Mouse (Mus musculus): ENCODE data around the gene 2210407C18Rik. TPM values are rescaled to one million over a fixed set of nuclear protein-coding genes. Genes with fewer than 3 reads are reported as not detected.

The 2210407C18Rik gene
- total and polyA plus RNA-seq, 3 experiments = not detected

DNA sequence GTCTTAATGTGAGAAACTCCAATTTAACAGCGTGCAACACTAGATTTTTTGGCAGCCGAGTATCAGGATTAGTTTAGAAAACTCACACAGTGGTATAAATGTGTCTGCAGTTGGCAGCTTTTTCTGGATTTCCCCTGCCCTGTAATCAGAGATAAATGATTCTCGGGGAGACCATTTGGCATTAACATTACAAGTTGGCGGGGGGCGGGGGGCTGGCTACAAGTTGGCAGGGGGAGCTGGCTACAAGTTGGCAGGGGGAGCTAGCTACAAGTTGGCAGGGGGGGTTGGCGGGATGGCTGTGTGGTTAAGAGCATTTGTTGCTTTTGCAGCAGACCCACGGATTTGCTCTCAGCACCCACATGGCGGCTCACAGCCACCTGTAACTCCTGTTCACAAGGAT, 37.2 kb downstream of the 2210407C18Rik start:
- H3K9me3 ChIP-seq (replicated peaks; ENCODE audit: low read length) = no peaks in the 10 kb centered on the region
- no peak overlapping the region for H3K4me2 ChIP-seq (ENCODE audit: insufficient read depth, low read depth, poor library complexity, severe bottlenecking)
- DNase-seq (ENCODE audit: extremely low read depth) = no peak
- H3K36me3 ChIP-seq (replicated peaks in 1 of 2; ENCODE audit: control insufficient read depth in 1 of 2, insufficient read depth in 1 of 2, low read length in 1 of 2) = no peaks in the 10 kb centered on the region
- H3K4me1 ChIP-seq (ENCODE audit: control insufficient read depth in 1 of 2, insufficient read depth in 2 of 2) = no peaks in the 10 kb centered on the region
- in situ Hi-C loops (cut with MboI; ENCODE audit: low pct_ligation_motif_present, low pct_unique_long_range_greater_than_20kb, low sequenced_read_pairs) (no loop called here), dilution Hi-C loops (cut with MboI; ENCODE audit: extremely low pct_ligation_motif_present, extremely low pct_unique_long_range_greater_than_20kb, low sequenced_read_pairs) (no loop called here)
- H3K27ac ChIP-seq (ENCODE audit: insufficient read depth, low read depth) = no peak overlapping the region
- peaks cover 72% of the 10 kb centered on the region for H3K27me3 ChIP-seq (replicated peaks)
- no peak overlapping the region for H3K4me3 ChIP-seq (replicated peaks in 1 of 3; ENCODE audit: low read depth in 2 of 3, low read length in 2 of 3, poor library complexity in 1 of 3)
- TF ChIP-seq MXI1 (IDR thresholded peaks at IDR 0.05; ENCODE audit: low read depth, low read length) (no peak), UBTF (IDR thresholded peaks at IDR 0.05; ENCODE audit: low read depth, low read length) (no peak), ZNF384 (IDR thresholded peaks at IDR 0.05; ENCODE audit: low read depth, low read length) (no peak), TCF12 (IDR thresholded peaks at IDR 0.05; ENCODE audit: low read depth, low read length) (no peak), PAX5 (IDR thresholded peaks at IDR 0.05; ENCODE audit: low read length) (no peak), MAFK (IDR thresholded peaks at IDR 0.05; ENCODE audit: insufficient replicate concordance, low read length) (no peak), EP300 (IDR thresholded peaks at IDR 0.05; ENCODE audit: low read length) (no peak), SMC3 (IDR thresholded peaks at IDR 0.05; ENCODE audit: low read depth, low read length) (no peak), CHD1 (IDR thresholded peaks at IDR 0.05; ENCODE audit: low read depth, low read length) (no peak), ZKSCAN1 (IDR thresholded peaks at IDR 0.05; ENCODE audit: borderline replicate concordance, low read depth, low read length) (no peak), CHD2 (IDR thresholded peaks at IDR 0.05; ENCODE audit: low read length) (no peak), JUN (IDR thresholded peaks at IDR 0.05; ENCODE audit: insufficient read depth, low read depth, low read length) (no peak), MYC (IDR thresholded peaks at IDR 0.05; ENCODE audit: low read depth, low read length) (no peak), USF1 (IDR thresholded peaks at IDR 0.05; ENCODE audit: low read depth, low read length) (no peak), RCOR1 (conservative IDR thresholded peaks at IDR 0.05; ENCODE audit: low read depth, low read length) (no peak), RAD21 (IDR thresholded peaks at IDR 0.05; ENCODE audit: low read depth, low read length) (no peak), HCFC1 (IDR thresholded peaks at IDR 0.05; ENCODE audit: low read depth, low read length) (no peak), USF2 (conservative IDR thresholded peaks at IDR 0.05; ENCODE audit: low read depth, low read length) (no peak), ZC3H11A (IDR thresholded peaks at IDR 0.05; ENCODE audit: low read depth, low read length) (no peak)
- H3K79me2 ChIP-seq (replicated peaks; ENCODE audit: control insufficient read depth, extremely low read depth, insufficient read depth, poor library complexity, severe bottlenecking) = no peaks in the 10 kb centered on the region
- H3K9ac ChIP-seq (ENCODE audit: insufficient read depth, low read depth) = no peak overlapping the region

DNA sequence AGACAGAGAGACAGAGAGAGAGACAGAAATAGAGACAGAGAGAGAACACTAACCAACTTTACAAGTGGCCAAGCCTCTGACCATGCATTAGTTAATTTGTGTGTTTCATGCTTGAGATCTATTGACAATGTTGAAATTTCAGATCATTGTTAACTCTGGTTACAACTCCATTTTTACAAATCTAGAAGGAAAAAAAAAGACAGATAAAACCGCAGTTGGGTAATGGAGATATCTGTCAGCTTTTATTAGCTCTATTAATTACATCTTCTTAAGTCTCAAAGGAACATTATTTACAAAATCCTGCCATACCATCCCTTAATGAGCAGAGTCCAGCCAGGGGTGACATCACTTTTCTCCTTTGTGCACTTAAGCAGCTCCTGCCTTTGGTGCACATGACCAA, 38.4 kb downstream of the 2210407C18Rik start, which contains the start of gene Olfr325:
Olfr325 (plus strand) TSS at position 301 of the 400 bp plus-strand sequence.
- no peak for TF ChIP-seq NELFE (IDR thresholded peaks at IDR 0.05; ENCODE audit: low read depth, low read length)
- no peak for TF ChIP-seq USF2 (conservative IDR thresholded peaks at IDR 0.05; ENCODE audit: low read depth, low read length)
- TF ChIP-seq BHLHE40 (IDR thresholded peaks at IDR 0.05; ENCODE audit: low read depth, low read length) = no peak
- TF ChIP-seq CHD1 (IDR thresholded peaks at IDR 0.05; ENCODE audit: low read depth, low read length) = no peak
- TF ChIP-seq CHD2 (IDR thresholded peaks at IDR 0.05; ENCODE audit: low read length) = no peak
- no peak for TF ChIP-seq EP300 (IDR thresholded peaks at IDR 0.05; ENCODE audit: low read length)
- no peak for TF ChIP-seq TBP (conservative IDR thresholded peaks at IDR 0.05; ENCODE audit: low read depth, low read length)
- no peak for TF ChIP-seq TCF12 (IDR thresholded peaks at IDR 0.05; ENCODE audit: low read depth, low read length)
- TF ChIP-seq ZNF384 (IDR thresholded peaks at IDR 0.05; ENCODE audit: low read depth, low read length) = no peak
- no peak for TF ChIP-seq MAFK (IDR thresholded peaks at IDR 0.05; ENCODE audit: insufficient replicate concordance, low read length)
- TF ChIP-seq NRF1 (IDR thresholded peaks at IDR 0.05; ENCODE audit: low read depth, low read length) = no peak
- TF ChIP-seq KAT2A (IDR thresholded peaks at IDR 0.05; ENCODE audit: insufficient replicate concordance, low read length) = no peak
- TF ChIP-seq ZKSCAN1 (IDR thresholded peaks at IDR 0.05; ENCODE audit: borderline replicate concordance, low read depth, low read length) = no peak
- no peak for TF ChIP-seq SMC3 (IDR thresholded peaks at IDR 0.05; ENCODE audit: low read depth, low read length)
- no peak for TF ChIP-seq MAZ (IDR thresholded peaks at IDR 0.05; ENCODE audit: low read depth, low read length)
- TF ChIP-seq POLR2A (IDR thresholded peaks at IDR 0.05; ENCODE audit: low read depth, low read length) = no peak
- no peak for TF ChIP-seq SIN3A (IDR thresholded peaks at IDR 0.05; ENCODE audit: low read length)
- TF ChIP-seq CTCF (conservative IDR thresholded peaks at IDR 0.05 in 1 of 2, IDR thresholded peaks at IDR 0.05 in 1 of 2; ENCODE audit: low read depth in 2 of 2, low read length in 2 of 2) = no peak
- Histone ChIP-seq H3K79me2 (replicated peaks; ENCODE audit: control insufficient read depth, extremely low read depth, insufficient read depth, poor library complexity, severe bottlenecking) (no peaks in the 10 kb centered on the region), H3K4me1 (ENCODE audit: control insufficient read depth in 1 of 2, insufficient read depth in 2 of 2) (no peaks in the 10 kb centered on the region), H3K4me3 (replicated peaks in 1 of 3; ENCODE audit: low read depth in 2 of 3, low read length in 2 of 3, poor library complexity in 1 of 3) (no peak within 1 kb of the TSS), H3K9ac (ENCODE audit: insufficient read depth, low read depth) (no peak within 1 kb of the TSS), H3K4me2 (ENCODE audit: insufficient read depth, low read depth, poor library complexity, severe bottlenecking) (no peak within 1 kb of the TSS), H3K27ac (ENCODE audit: insufficient read depth, low read depth) (no peak within 1 kb of the TSS), H3K36me3 (replicated peaks in 1 of 2; ENCODE audit: control insufficient read depth in 1 of 2, insufficient read depth in 1 of 2, low read length in 1 of 2) (no peaks in the 10 kb centered on the region), H3K27me3 (replicated peaks) (peaks cover 72% of the 10 kb centered on the region), H3K9me3 (replicated peaks; ENCODE audit: low read length) (no peaks in the 10 kb centered on the region)
- no peak for DNase-seq (ENCODE audit: extremely low read depth)
- in situ Hi-C loops (cut with MboI; ENCODE audit: low pct_ligation_motif_present, low pct_unique_long_range_greater_than_20kb, low sequenced_read_pairs) = no loop called here
- dilution Hi-C loops (cut with MboI; ENCODE audit: extremely low pct_ligation_motif_present, extremely low pct_unique_long_range_greater_than_20kb, low sequenced_read_pairs) = no loop called here

All from CH12.LX (cell line).